Mouse (Mus musculus): Measurements from ENCODE around the gene Sult6b1.

Gene Sult6b1

DNA sequence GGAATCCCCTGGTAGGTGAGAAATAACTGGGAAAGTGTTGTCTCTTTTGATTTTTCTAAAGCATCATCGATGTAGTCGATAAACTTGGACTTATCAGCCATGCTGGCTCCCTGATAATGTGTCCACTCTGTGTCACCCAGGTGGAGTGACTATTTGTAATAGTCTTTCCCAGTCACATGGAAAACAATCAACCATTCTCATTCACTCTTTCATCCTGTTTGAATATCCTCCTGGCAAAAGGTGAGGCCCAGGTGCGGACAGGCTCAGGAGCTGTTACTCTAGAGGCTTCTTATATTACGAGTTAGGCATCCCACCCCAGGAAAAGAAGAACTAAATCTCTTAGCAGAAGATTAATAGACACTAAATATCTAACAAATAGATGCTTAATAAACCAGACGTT lies at the start of gene Sult6b1:
Gene Sult6b1 (minus strand): TSS at position 101 of the 400 bp plus-strand sequence.
- DNase-seq (ENCODE audit: low spot score in 2 of 2): no peak

DNA sequence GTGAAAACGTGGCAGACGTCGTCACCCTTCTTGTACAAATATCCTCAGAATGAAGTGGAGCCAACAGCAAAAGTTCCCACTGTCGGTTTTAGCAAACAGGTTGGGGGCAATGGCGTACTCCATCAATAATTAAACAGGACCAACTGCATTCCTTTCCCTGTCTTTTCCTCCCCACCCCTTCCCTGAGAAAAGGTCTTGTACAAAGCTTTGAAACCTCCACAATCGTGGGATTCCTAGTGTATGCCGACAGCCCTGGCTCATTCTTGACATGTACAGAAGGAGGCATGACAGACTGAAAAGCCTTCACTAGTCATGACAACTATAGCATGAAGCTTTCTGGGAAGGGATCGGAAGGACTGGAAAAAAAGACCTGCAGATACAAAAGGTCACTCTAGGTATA lies 46.4 kb upstream of the Sult6b1 start:
- no peak for DNase-seq (ENCODE audit: low spot score in 2 of 2)

DNA sequence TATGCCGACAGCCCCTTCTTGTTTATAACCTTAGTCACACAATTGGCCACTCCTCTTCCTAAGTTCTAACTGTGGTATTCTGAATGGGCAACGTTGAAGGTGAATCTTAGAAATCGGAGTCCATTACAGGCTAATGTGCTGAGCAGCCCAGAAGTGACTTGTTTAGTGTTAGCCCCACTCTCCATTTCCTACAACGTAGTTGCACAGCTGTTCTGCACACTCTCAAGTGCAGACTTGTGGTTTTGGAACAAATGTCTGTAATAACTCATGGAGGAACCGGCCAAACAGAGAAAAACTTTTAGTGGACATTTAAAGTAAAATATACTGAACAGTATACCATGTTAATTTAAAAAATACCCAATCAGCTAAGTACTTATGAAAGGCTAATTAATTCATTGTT lies 45.3 kb upstream of the Sult6b1 start:
- DNase-seq (ENCODE audit: low spot score in 2 of 2): no peak

DNA sequence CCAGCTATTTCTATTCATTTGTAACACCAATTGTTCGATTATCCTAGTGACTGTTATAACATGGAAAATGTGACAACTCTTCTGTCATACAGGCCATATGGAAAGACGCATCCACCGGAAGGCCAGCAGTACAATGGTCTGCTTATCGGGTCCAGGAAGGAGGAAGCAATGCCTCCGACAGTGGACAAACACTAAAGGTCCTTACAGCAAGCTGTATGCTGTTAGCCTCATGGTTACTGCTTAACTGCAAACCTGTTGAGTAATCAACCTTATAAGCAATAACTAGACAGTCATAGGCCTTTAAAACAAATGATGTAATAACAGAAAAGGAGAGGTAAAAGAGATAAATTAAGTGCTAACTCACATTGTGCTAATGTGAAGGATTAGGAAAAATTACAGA lies 44.4 kb upstream of the Sult6b1 start:
- no peak for DNase-seq (ENCODE audit: low spot score in 2 of 2)

DNA sequence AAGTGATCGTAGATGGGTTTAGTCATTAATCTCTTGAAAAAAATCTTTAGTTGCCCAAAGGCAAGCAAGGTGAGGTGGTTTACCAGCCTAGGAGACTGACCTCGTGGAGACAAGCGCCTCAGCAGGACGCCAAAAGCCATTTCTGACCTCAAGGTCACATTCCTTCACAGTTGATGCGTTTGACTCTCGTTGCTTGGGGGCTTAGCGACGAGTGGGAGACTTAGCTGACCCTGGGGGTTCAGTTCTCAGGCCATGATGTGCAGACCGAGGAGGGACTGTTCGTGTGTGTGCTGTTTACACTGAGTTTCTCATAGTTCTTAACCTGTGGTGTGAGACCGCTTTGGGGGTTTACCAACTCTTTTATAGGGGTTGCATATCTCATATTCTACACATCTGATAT lies 35.8 kb upstream of the Sult6b1 start:
- DNase-seq (ENCODE audit: low spot score in 2 of 2): no peak

DNA sequence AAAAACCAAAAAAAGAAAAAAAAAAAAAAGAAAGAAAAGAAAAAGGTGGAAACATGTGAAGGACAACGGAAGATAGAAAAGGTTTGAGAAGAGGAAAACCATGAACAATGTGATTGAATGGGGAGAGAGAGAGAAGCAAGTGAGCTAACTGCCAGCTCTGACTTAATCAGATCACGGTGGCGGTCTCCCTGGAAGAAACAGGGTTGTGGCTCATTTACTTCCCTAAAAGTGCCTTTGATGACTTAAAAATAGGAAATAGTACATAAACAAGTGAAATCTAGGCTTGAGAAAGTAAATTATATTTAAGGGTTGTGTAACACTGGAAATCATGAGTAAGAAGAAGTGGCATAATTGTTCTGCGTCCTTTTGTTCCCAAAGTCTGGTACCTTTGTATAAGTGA lies 32.1 kb upstream of the Sult6b1 start:
- no peak for DNase-seq (ENCODE audit: low spot score in 2 of 2)

DNA sequence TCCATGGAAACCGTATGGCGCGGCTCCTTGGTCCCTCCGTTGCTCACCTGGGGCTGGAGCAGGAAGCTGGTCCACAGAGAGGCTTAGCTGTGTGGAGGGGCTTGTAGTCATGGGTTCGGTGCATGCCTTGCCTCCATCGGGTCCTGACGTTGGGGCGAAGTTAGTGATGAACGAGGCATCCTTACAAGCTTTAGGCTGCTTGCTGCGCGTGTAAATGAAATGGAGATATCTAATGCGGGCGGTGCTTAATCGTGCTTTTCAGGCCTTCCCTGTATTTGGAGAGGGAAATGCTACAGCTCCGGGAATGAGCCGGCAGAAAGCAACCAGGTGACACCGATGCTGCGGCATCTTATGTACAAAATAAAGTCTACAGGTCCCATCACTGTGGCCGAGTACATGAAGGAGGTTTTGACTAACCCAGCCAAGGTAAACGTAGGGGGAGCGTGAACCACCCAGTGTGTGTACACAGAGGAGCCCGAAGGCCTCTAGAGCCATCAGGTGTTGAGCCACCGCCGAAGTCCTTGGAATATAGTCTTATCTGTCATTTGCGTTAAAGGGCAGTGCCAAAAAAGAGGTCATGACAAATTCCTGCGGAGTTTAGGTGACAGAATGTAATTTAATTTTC lies 30.5 kb upstream of the Sult6b1 start:
- no peak for DNase-seq (ENCODE audit: low spot score in 2 of 2)

DNA sequence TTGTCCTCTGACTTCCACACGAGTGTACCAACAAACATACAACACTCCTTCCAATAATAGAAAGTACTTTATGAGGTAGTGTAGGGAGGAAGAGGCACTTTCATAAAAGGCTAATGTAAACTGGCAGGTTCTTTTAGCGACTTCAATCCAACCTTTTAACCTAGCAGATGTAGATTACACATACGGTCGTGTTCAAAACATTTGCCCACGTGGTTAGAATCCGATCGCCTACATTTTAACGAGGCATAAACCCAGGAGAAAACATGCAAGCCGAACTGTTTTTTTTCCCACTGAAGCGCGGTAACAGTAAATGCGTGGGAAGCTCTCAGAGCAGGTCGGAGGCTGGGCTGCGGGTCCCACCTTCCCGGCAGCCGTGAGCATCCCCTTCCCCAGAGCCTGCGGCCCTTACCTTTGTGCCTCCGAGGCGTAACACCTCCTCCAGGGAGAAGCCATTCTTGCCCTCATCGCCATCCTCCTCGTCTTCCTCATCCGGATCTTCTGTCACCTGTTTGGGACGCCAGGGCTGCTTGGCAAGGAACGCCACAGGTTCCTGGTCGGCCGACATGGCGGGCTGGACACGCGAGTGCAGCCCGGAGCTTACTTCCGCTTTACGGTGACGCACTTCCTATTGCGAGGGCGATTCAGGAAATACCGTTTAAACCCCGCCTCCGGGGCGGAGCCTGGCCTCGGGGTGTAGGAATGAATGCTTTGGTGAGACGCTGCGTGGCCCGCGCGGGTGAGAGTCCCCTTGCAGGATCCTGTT lies 29.9 kb upstream of the Sult6b1 start, which contains the start of the genes Cebpz and Ndufaf7:
Gene Cebpz (minus strand): TSS at position 601 of the 763 bp plus-strand sequence.
Gene Ndufaf7 (plus strand): TSS at position 671 of the 763 bp plus-strand sequence.
- DNase-seq (ENCODE audit: low spot score in 2 of 2): peak; percentile 97 to 98

DNA sequence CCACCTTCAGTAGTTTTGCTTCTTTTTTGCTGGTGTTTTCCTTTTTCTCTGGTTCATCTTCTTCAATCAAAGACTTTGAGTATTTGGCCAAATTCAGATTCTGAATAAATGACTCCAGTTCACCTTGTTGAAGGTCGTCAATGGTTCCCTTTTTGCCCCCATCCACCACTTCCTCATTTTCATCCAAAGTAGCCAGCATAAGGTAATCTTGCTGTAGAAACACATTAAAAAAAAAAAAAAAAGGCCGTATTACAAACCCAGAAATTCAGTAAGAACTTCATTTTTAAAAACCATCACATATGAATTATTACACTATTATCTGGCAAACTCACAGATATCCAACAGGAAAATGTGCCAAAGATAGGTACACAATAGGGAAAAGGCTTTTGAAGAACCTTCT lies 29.1 kb upstream of the Sult6b1 start:
- DNase-seq (ENCODE audit: low spot score in 2 of 2): no peak

DNA sequence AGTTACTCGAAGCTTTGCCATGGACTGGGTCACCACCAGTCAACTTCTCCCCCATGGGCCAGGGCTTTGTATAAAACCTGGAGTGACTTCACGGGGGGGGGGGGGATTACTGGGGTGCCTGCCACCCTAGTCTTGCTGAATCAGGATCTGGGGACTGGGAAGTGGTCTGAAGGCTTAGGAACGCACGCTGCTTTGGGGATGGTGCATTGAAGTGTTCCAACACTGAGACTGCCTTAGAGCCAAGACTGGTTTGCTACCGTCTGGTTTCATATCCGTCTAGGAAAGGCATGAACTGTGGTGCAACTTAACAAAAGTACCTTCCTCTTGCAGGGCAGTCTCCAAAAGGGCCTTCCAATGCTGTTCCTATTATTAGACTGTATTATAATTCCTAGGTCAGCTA lies 10.9 kb upstream of the Sult6b1 start:
- DNase-seq (ENCODE audit: low spot score in 2 of 2): no peak

DNA sequence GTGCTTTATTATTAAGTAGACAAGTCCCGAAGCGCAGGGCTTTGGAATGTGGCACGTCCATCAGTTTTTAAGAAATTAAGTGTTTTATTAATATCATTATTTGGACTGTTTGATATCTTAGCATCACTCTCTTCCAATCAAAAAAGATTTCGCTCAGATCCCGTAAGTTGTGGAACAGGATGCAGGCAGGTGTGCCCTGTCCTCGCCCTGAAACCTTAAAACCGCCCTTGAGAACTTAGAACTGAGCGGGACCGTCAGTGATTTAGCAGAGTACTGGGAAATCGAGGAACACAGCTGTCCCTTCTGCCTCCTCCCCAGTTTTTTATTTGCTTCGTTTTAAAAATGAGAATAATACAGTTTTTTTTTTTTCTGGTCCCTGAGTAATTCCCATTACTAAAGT lies 10.1 kb upstream of the Sult6b1 start:
- no peak for DNase-seq (ENCODE audit: low spot score in 2 of 2)

DNA sequence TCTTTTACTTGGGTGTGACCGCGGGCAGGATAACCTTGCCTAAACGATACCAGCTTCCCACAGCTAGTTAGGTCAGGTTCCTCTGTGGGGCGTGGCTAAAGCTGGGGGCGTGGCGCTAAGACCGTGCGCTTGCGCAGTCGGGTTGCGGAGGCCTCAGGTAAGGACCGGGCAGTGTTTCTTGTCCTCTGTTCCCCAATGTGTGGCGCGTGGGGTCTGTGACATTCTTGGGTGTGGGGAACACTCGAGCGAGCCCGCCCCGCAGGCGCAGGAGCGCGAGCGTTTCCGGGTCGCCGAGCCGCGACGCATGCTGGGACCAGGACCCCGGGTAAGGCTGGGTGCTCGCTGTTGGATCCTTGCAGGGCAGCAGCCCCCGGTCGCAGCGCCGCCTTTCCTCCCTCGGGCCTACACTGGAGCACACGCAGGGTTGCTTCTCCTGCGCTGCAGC lies 9.6 kb upstream of the Sult6b1 start, which contains the start of gene Cebpzos:
Gene Cebpzos (plus strand): TSS at position 132 of the 445 bp plus-strand sequence.
- peak; percentile 87 to 88 for DNase-seq (ENCODE audit: low spot score in 2 of 2)

DNA sequence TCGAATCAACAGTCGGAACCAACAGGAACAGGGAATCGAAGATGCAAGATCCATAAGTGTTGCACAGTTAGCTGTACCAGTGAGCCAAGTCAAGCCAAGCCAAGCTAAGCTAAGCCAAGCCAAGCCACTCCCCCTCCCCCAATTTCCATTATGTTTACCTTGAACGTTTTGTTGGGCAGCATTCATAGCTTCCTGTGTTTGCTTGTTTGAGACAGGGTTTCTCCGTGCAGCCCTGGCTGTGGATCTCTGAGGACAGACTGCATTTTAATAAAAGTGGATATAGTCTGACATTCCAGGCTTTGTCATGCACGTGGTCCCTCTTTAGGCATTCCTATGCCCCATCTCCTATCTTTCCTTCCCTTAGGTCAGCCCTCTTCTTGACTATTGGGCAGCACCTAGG lies 9.0 kb upstream of the Sult6b1 start:
- no peak for DNase-seq (ENCODE audit: low spot score in 2 of 2)

DNA sequence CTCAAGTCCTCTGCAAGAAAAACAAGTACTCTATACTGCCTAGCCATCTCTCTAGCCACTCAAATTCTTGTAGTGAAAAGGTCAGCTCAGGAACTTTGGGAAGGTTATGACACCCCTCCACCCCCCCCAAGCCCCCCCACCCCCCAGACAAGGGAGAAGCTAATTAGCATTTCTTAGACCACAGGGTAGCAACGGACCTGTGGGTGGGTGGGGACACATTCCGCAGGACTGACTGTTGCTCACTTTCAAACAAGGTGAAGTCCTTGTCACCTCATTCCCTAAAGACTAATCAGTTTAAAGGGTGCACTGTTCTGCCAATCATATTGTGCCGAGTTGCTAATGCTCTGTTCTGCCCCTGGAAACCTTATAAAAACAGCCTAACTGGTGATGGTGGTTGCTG lies 7.1 kb upstream of the Sult6b1 start:
- no peak for DNase-seq (ENCODE audit: low spot score in 2 of 2)

DNA sequence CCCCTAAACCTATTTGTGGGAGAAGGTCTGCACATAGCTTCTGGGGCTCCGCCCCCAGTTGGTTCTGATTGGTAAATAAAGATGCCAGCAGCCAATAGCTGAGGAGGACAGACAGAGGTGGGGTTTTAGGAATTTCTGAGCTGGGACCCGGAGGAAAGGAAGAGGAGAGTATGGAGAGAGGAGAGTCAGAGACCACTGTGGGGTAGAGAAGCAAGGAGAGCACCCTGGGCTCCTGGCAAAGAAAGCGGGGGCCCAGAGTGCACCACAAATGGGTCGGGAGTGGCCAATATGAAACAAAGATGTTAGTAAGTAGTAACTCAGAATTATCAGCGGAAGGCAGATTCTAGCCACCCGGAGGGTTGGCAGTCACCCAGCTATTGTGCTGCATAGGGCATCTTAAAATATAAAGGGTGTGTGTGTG lies 6.1 kb upstream of the Sult6b1 start:
- no peak for DNase-seq (ENCODE audit: low spot score in 2 of 2)

DNA sequence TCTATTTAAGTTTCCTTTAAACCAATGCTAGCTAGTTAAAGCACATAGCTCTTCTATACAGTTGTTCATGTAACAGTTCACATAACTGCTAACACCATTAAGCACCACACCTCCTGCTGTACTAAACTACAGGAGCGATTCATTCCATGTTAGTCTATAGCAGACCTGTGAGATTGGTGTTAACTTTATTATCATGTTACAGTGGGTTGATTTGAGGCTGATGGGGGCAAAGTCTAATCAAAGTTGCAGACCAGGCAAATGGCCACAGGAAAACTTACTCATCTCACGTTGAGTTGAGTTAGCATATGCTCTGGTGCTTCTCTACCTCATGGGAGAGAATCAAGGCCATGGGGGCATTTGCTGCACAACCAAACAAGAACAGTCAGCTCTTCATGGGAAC lies 2.6 kb upstream of the Sult6b1 start:
- DNase-seq (ENCODE audit: low spot score in 2 of 2): no peak

DNA sequence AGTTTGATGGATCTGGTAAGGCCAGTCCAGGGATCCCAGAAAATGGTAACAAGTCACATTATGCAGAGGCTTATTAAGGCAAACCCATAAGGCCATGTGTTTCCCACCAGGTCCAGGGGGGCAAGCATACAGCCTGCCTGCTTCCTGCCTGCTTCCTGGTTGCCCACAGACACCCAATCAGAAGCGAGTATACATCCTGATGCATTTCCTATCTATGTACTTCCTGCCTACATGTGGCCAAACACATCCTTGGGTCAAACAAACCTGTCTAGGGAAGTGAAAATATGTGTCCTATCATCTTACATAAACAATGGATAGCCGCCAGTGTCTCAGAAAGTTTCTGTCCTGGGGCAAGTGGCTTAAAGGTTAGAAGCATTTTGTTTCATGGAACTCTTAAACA lies 3.6 kb downstream of the Sult6b1 start:
- DNase-seq (ENCODE audit: low spot score in 2 of 2): no peak

DNA sequence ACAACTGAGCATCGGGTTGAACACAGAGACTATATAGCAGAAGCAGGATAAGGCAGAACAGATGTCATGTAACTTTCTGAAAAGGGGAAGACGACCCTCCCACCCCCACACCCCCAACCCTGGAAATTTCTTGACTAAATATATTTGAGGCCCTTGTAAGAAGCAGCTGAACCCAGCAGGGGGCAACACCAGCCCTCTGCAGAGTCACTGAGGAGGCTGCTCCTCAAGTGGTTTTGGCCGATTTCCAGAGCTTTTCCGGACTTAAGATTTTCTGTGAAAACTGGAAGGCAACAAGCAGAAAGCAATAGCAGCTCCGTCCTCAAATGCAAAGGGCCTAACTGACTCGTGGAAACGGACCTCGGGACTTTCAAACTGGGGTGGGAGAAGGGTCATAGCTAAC lies 11.4 kb downstream of the Sult6b1 start:
- DNase-seq (ENCODE audit: low spot score in 2 of 2): no peak

DNA sequence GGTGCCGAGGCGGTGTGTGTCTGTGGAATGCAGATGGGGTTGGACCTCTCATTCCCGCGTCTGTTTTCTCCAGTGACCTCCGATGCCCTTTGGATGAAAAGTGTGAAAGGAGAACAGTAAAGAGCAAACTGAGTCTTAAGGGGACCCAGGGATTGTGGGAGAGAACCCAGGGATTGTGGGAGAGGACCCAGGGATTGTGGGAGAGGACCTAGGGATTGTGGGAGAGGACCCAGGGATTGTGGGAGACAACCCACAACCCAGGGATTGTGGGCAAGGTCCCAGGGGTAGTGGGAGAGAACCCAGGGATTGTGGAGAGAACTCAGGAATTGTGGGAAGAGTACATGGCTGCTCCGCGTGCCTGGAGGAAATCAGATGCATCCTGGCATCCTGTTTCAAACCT lies 11.8 kb downstream of the Sult6b1 start:
- no peak for DNase-seq (ENCODE audit: low spot score in 2 of 2)

DNA sequence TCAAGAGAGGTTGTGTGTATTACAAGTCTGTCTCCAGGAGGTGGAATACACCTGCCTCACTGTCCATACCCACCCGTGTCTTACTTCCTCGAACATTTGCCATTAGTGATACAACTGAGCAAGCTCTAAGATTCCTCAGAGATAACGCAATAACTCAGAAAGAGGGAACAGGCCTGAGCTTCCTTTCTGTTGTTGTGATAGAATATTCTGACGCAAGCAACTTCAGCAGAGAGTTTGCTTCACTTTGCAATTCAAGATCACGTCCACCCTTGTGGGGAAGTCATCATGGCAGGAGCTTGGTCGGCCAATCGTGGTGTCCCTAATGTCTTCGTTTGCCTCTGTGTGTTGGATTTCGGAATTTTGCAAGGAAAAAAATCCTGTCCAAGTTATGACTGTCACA lies 15.8 kb downstream of the Sult6b1 start:
- no peak for DNase-seq (ENCODE audit: low spot score in 2 of 2)

DNA sequence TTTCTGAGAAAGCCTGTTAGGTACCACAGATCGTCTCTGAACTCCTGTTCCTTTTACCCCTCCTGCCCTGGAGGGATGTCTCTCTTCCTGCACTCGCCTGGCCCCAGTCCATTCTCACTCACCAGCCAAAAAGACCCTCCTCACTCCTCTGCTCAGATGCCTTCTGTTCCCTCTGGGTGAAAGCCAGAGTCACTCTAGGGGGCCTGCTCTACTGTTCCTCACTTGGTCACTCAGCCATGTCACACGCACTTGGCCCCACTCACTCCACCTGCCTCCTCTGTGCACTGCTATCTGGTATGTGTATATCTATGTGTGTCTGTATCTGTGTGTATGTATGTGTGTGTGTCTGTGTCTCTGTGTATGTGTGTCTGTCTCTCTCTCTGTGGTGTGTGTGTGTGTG lies 17.6 kb downstream of the Sult6b1 start:
- no peak for DNase-seq (ENCODE audit: low spot score in 2 of 2)

DNA sequence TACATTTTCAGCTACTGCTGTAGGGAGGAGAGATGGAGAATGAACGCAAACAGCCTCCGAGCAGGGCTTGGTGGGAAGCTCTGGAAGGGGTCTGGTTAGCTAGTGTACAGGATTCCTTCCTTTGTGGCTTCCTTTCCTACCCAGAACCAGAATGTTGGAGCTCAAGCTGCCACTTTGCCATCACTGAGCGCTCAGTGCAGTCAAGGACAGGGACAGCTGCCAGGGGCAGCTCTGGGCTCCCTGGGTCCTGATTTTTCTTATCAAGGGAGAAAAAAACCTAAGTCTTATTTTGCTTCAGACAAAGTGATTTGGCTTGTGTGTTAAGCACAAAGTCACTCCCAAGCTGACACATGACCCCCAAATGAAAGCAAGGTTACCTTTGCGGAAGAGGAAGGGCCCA lies 18.2 kb downstream of the Sult6b1 start:
- DNase-seq (ENCODE audit: low spot score in 2 of 2): no peak
